Mouse (Mus musculus): Measurements from ENCODE around the gene Ccr5. TPM values are rescaled to one million over a fixed set of nuclear protein-coding genes. Genes with fewer than 3 reads are reported as not detected.
A peak's percentile ranks its signal among the peaks of the same experiment; 100 is the strongest.
"Not testable (repeated sequence)": the region's sequence is repeated elsewhere in the genome, so short reads cannot be mapped to it uniquely, and the experiment has no call there.

Gene Ccr5
- total RNA-seq (2021), result 10 to 100 TPM in 1 of 2 experiments, 1 to 10 TPM in 1; 8.1 to 12.1 TPM

- no peak for DNase-seq
Measured at GRCm38 (mm10) chr9:124121387-124122184, at the start of gene Ccr5. TSS of gene Ccr5 (plus strand) at chr9:124121543.

- DNase-seq, result no peak
Measured at GRCm38 (mm10) chr9:124079803-124080202, 41.5 kb upstream of the Ccr5 start.

DNA sequence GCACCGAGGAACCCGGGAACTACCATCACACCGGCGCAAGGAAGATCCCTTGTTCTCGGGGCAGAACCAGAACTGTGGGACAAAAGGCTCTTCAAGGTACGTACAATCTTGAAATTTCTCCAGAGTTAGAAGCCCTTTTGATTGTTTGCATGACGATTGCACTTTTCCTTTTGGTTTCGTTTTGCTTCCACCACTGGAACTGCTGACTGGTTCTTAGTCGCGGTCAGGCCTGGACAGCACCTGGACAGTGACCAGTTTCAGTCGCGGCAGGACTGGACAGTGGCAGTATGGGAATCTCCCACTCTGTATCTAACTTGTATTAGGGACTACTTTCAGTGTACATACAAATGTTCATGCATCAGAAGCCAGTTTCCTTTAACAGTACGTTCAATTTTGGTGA lies 40.9 kb upstream of the Ccr5 start:
- not testable (repeated sequence) for DNase-seq

DNA sequence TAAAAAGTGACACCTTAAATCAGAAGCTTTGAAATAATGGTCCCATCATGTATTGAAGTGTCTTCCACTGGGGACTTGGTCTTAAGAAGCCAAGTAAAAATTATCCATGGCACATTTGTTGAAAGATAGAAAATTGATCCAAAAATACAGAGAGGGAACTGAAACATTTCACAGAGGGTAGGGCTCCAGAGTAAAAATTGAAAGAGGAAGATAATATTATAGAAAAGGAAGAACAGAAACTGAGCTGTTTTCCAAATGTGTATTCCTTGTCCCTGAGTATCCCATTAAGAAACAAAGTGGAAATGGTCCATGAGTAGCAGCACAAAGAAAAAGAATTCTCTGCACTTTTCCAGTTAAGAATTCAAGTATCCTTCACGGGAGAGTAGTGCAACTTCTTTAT lies 30.9 kb upstream of the Ccr5 start:
- no peak for DNase-seq

DNA sequence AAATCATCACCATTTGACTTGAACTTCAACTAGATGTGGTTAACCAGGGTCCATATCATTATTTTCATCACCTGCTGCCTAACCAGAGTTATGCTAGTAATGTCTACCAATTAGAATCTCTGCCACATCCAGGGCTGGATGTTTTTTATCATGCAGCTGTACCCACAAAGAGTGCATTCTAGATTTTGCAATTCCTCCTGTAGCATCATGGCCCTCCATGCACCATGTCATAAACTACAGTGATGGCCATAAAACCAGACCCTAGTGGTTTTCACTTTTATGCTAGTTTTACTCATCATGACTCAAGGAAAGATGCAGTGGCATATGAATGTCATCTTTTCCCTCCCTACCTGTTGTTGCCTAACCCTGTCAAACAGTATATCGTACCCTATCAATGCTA lies 22.2 kb upstream of the Ccr5 start:
- DNase-seq, result no peak

DNA sequence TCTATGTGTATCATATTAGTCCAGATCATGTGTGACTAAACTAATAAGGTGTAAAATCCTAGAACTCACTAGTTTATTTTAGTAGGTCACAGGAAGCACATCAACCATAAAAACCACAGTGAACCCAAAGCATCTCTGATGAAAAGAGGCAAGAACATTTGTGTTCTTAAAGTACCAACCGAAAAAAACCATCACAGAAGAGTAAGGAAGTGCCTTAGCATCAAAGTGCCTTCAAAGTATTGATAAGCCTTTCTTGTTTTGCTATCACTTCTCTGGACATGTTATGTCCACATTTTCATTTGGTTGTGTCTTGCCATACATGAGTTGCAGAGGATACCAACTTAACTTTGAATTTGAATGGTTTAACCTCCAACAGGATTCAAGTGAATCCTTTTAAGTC lies 21.0 kb upstream of the Ccr5 start:
- no peak for DNase-seq

- no peak for DNase-seq
Measured at GRCm38 (mm10) chr9:124101723-124102122, 19.6 kb upstream of the Ccr5 start, which contains the start of gene Ccr2. TSS of gene Ccr2 (plus strand) at chr9:124101950.

- DNase-seq, result no peak
Measured at GRCm38 (mm10) chr9:124103199-124103598, 18.1 kb upstream of the Ccr5 start.

DNA sequence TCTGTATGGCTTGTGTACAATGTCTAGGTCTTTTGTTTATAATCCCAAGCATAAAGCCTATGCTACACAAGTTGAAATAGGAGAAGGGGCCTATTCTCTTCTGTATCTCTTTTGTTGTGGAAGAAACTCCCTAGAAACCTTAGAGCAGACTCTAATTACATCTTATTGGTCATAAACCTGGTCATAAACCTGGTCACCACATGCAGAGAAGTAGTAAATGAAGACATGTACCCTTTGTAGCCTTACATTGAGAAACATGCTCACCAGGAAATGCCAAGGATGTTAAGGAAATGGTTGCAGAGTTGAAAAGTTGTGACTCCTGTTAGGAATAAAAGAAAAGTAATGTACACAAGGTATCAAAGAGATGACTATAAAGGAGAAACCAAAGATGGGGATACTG lies 16.1 kb upstream of the Ccr5 start:
- DNase-seq, result no peak

DNA sequence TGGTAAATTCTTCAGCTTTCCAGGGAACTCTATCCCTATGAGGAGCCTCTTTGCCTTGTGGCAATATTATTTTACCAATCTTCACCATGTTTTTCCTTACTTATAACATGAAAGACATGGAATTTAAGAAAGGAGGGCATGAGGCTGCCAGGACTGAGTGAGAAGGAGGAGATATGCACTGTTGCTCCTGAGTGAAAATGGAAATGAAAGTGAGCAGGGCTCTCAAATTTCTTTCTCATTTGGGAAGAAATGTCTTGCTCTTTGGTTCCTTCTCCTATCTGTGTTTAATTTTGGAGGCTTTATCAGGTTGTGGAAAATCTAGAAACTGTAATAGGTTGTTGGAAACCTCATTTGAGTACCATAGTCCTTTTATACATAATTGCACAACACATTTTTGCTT lies 14.1 kb upstream of the Ccr5 start:
- no peak for DNase-seq

GRCm38 (mm10) chr9:124108356-124109127 lies 12.8 kb upstream of the Ccr5 start:
- DNase-seq, result no peak

- DNase-seq, result no peak
Measured at GRCm38 (mm10) chr9:124111997-124112396, 9.3 kb upstream of the Ccr5 start.

GRCm38 (mm10) chr9:124112591-124113239 lies 8.6 kb upstream of the Ccr5 start:
- DNase-seq, result no peak

DNA sequence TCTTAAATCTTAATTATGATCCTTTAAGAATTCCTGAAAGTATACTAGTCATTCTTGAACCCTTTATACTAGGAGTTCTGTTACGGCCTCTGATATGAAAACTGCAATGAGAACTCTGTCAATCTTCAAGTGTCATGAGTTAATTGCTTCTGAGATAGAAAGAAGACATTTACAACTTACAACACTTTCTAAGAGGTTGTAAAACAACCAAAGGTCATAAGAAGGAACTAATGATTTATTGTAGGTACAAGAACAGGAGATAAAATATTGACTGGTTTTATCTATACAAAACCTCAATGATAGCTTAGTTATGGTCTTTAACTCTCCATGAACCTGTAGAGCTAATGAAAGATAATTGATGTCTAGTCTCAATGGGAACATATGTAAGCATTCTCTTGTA lies 7.6 kb upstream of the Ccr5 start:
- DNase-seq, result no peak

GRCm38 (mm10) chr9:124118489-124118888 lies 2.9 kb upstream of the Ccr5 start:
- DNase-seq, result no peak

- no peak for DNase-seq
Measured at GRCm38 (mm10) chr9:124125576-124125975, 4.2 kb downstream of the Ccr5 start.

DNA sequence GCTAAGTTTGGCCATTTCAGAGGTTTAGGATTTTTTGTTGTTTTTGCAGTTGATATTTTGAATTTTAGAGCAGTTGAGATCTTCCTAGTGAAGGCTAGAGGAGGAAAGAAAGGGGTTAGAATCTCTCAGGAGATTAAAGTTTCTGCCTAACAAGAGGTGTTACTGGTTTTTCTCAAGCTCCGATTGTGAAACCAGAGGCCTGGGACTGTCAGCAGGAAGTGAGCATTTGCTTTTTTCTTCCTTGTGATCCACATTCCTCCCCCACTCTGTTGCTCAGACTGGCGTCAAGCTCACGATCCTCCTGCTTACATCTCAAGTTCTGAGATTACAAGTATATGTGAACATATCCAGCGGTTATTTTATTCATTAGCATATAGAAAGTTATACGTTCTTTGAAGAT lies 5.0 kb downstream of the Ccr5 start:
- DNase-seq, result no peak

DNA sequence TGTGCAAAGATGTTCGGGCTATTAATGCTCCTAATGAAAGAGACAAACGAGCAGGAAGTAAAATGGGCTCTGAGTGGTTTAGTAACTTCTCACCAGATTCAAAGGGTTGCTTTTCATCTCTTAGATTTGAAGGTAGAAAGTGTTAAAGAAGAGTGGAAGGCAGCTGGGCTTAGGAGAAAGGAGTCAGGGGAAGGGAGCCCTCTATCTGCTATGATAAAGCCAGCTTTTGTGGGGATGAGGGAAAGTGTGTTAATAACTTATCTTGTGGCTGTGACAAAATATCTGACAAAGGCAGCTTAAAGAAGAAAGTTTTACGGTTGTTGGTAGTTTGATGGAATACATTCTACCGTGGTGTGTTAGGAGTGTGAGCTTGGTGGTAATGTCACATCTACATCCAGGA lies 6.1 kb downstream of the Ccr5 start:
- no peak for DNase-seq

DNA sequence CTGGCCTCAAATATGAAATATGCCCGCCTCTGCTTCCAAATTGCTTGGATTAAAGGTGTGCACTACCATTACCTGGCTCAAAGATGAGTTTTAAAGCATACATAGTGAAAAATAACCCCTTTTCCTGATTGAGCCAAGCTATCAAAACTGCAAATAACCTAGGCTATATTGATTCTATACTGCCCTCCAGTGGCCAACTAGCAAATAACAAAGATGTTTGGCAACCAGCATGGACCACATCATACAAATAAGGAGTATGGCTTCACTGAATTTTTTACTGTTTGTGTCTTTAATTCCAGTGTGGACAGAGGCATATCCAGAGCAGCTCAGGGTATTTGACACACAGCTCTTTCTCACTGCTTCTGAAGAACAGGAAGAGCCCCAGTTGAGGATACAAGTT lies 7.0 kb downstream of the Ccr5 start:
- DNase-seq, result peak in 1 of 2 experiments; percentile 18

GRCm38 (mm10) chr9:124132899-124133298 lies 11.6 kb downstream of the Ccr5 start:
- DNase-seq, result not testable (repeated sequence)

- not testable (repeated sequence) for DNase-seq
Measured at GRCm38 (mm10) chr9:124134919-124135318, 13.6 kb downstream of the Ccr5 start.

GRCm38 (mm10) chr9:124137619-124138018 lies 16.3 kb downstream of the Ccr5 start:
- no peak for DNase-seq

All from layer of hippocampus, postnatal 36 days (tissue).